Mouse (Mus musculus) embryonic fibroblast, embryonic 13.5 days (primary cell): ENCODE data around the gene Larp4b.

ENCODE experiments used
- CTCF ChIP-seq: IDR thresholded peaks from 2 replicates; pipeline ENCODE4 v1.5.1; 2011; ENCODE audit warnings: mild to moderate bottlenecking, control low read depth, low read length, moderate library complexity, borderline replicate concordance; ENCODE audit not compliant: insufficient read depth
- POLR2A ChIP-seq: IDR thresholded peaks from 2 replicates; pipeline ENCODE4 v1.6.1; 2011; ENCODE audit warnings: low read depth, mild to moderate bottlenecking, control low read depth, low read length, moderate library complexity

- no peak for TF ChIP-seq POLR2A
- TF ChIP-seq CTCF, result no peak
Measured at GRCm38 (mm10) chr13:9162888-9163287, 69.2 kb downstream of the Larp4b start.
